Comparison of ENCODE assay signal across 10 mouse cellular contexts in the genomic region with DNA sequence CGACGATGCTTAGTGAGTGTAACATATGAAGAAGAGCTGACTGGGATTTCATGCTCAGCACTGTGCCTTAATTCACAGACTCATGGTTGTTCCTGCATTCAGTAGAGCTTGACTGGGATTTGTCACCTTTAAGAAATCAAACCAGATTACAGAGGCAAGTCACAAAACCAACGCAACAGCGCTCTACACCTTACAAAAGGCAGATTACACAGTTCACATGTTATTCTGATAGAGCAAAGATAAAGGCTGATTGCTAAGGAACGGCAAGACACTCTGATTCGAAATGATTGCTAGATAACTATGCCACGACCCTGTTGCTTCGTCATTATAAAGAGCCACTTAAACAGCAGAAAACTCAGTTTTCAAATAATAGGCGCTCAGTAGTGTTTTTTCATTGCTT. TPM values are rescaled to one million over a fixed set of nuclear protein-coding genes. Genes with fewer than 3 reads are reported as not detected.
A peak's percentile ranks its signal among the peaks of the same experiment; 100 is the strongest.
DNase-seq lines count a peak whose midpoint lies in the region; ATAC-seq and TF ChIP-seq lines count a peak whose summit lies in the region.
"Had no signal": no experiment of that assay in that cellular context is flagged by ENCODE, and none has a peak within 500 bp of the region (broad histone marks: within the 10 kb centered on the region; RNA-seq: fewer than 3 reads in every experiment).

No protein-coding gene starts in this region.

- H3K4me2 ChIP-seq in forebrain, embryonic 14.5 days (ENCODE audit: low read length), result peak overlapping the region; percentile 31
- no peak overlapping the region for H3K4me2 ChIP-seq in forebrain, embryonic 12.5 days
- H3K4me2 ChIP-seq in kidney, embryonic 14.5 days (replicated peaks; ENCODE audit: low read depth, low read length), result peak overlapping the region; percentile 6; the same call in 1 of the 2 replicates
- H3K4me2 ChIP-seq in stomach, embryonic 16.5 days (ENCODE audit: low read depth, low read length), result peak overlapping the region; percentile 29; the same call in 1 of the 2 replicates

- no peak overlapping the region for H3K27ac ChIP-seq in forebrain, embryonic 14.5 days (ENCODE audit: low read depth, low read length)
- H3K27ac ChIP-seq in forebrain, embryonic 12.5 days, result no peak overlapping the region
- H3K27ac ChIP-seq in kidney, embryonic 14.5 days (ENCODE audit: low read depth, low read length), result no peak overlapping the region
- peak overlapping the region; percentile 25; the same call in 1 of the 2 replicates for H3K27ac ChIP-seq in spleen, adult 2 months (ENCODE audit: insufficient read depth, low read length)
- H3K27ac ChIP-seq in stomach, embryonic 16.5 days (ENCODE audit: low read length), result no peak overlapping the region

- H3K4me3 ChIP-seq in forebrain, embryonic 14.5 days (ENCODE audit: low read depth, low read length), result peak overlapping the region; percentile 18
- H3K4me3 ChIP-seq in forebrain, embryonic 12.5 days (replicated peaks), result no peak overlapping the region
- no peak overlapping the region; the same call in 1 of the 2 replicates for H3K4me3 ChIP-seq in kidney, embryonic 14.5 days (ENCODE audit: low read length)
- peak overlapping the region; percentile 39 for H3K4me3 ChIP-seq in spleen, adult 2 months (ENCODE audit: extremely low read depth, insufficient read depth, insufficient read length)
- H3K4me3 ChIP-seq in stomach, embryonic 16.5 days (replicated peaks; ENCODE audit: low read length), result peak overlapping the region; percentile 13; the same call in 1 of the 2 replicates

- ATAC-seq in forebrain, embryonic 14.5 days, result no peak
- no peak for ATAC-seq in forebrain, embryonic 12.5 days (ENCODE audit: low FRiP score)
- no peak for ATAC-seq in kidney, embryonic 14.5 days (ENCODE audit: low FRiP score, low TSS enrichment)
- no peak for ATAC-seq in stomach, embryonic 16.5 days (ENCODE audit: insufficient read depth, low FRiP score)
- no peak for ATAC-seq in erythroblast, adult 5-6 weeks (replicated peaks; ENCODE audit: low FRiP score, poor library complexity, severe bottlenecking)

- no peaks in the 10 kb centered on the region for H3K4me1 ChIP-seq in forebrain, embryonic 14.5 days (ENCODE audit: control insufficient read depth, insufficient read depth, low read length)
- H3K4me1 ChIP-seq in forebrain, embryonic 12.5 days, result peaks cover 4% of the 10 kb centered on the region; the same call in 1 of the 2 replicates
- no peaks in the 10 kb centered on the region for H3K4me1 ChIP-seq in kidney, embryonic 14.5 days (ENCODE audit: control insufficient read depth, insufficient read depth, low read length)
- peaks cover 2% of the 10 kb centered on the region for H3K4me1 ChIP-seq in spleen, adult 2 months (ENCODE audit: control insufficient read depth, insufficient read depth, insufficient read length)
- no peaks in the 10 kb centered on the region; the same call in 1 of the 2 replicates for H3K4me1 ChIP-seq in stomach, embryonic 16.5 days (ENCODE audit: control insufficient read depth, insufficient read depth, low read length)

- H3K36me3 ChIP-seq in forebrain, embryonic 14.5 days (ENCODE audit: control insufficient read depth, insufficient read depth, low read length), result no peaks in the 10 kb centered on the region
- no peaks in the 10 kb centered on the region for H3K36me3 ChIP-seq in forebrain, embryonic 12.5 days (replicated peaks)
- H3K36me3 ChIP-seq in kidney, embryonic 14.5 days (ENCODE audit: control insufficient read depth, insufficient read depth, low read length), result no peaks in the 10 kb centered on the region
- no peaks in the 10 kb centered on the region for H3K36me3 ChIP-seq in spleen, adult 2 months (ENCODE audit: control insufficient read depth, insufficient read depth, low read length)
- H3K36me3 ChIP-seq in stomach, embryonic 16.5 days (ENCODE audit: control insufficient read depth, insufficient read depth, low read length), result no peaks in the 10 kb centered on the region

- no peak for TF ChIP-seq POLR2A in spleen, adult 2 months (IDR thresholded peaks at IDR 0.05; ENCODE audit: low read depth, low read length)

- H3K9me3 ChIP-seq in forebrain, embryonic 14.5 days (replicated peaks; ENCODE audit: control insufficient read depth, low read length), result no peaks in the 10 kb centered on the region
- H3K9me3 ChIP-seq in forebrain, embryonic 12.5 days, result no peaks in the 10 kb centered on the region
- no peaks in the 10 kb centered on the region for H3K9me3 ChIP-seq in kidney, embryonic 14.5 days (ENCODE audit: control insufficient read depth, low read length)
- H3K9me3 ChIP-seq in stomach, embryonic 16.5 days (replicated peaks; ENCODE audit: control insufficient read depth, low read length), result no peaks in the 10 kb centered on the region

- TF ChIP-seq CTCF in spleen, adult 2 months (IDR thresholded peaks at IDR 0.05; ENCODE audit: extremely low read depth, insufficient read depth, insufficient read length, insufficient replicate concordance), result no peak

- no peak overlapping the region for H3K9ac ChIP-seq in forebrain, embryonic 14.5 days (ENCODE audit: low read length)
- no peak overlapping the region for H3K9ac ChIP-seq in forebrain, embryonic 12.5 days
- H3K9ac ChIP-seq in kidney, embryonic 14.5 days (ENCODE audit: low read depth, low read length), result no peak overlapping the region
- no peak overlapping the region for H3K9ac ChIP-seq in stomach, embryonic 16.5 days (ENCODE audit: low read length)

- no peak for DNase-seq in forebrain, embryonic 14.5 days (ENCODE audit: low spot score)
- DNase-seq in kidney, postnatal 10 days, result no peak
- DNase-seq in spleen, adult 2 months (ENCODE audit: low read depth in 1 of 2, low spot score in 2 of 2), result no peak
- DNase-seq in spleen, postnatal 14 days (ENCODE audit: low spot score in 2 of 2), result no peak
- DNase-seq: B cell, adult 2 months; layer of hippocampus, postnatal 36 days had no signal

- 53% methylated on average over 9 of the region's 9 CpGs for WGBS in forebrain, embryonic 14.5 days
- WGBS in forebrain, embryonic 12.5 days, result 45% methylated on average over 9 of the region's 9 CpGs
- WGBS in kidney, embryonic 14.5 days, result 80% methylated on average over 9 of the region's 9 CpGs
- 15% methylated on average over 9 of the region's 9 CpGs for WGBS in spleen, adult 2 months
- 63% methylated on average over 9 of the region's 9 CpGs for WGBS in stomach, embryonic 16.5 days

- H3K27me3 ChIP-seq in forebrain, embryonic 14.5 days (replicated peaks; ENCODE audit: control insufficient read depth, insufficient read depth, low read length), result no peaks in the 10 kb centered on the region
- 0 out of 2 replicates have a peak, but pooled peaks cover 8% of the 10 kb centered on the region for H3K27me3 ChIP-seq in forebrain, embryonic 12.5 days
- no peaks in the 10 kb centered on the region for H3K27me3 ChIP-seq in kidney, embryonic 14.5 days (ENCODE audit: control insufficient read depth, insufficient read depth, low read length)
- H3K27me3 ChIP-seq in spleen, adult 2 months (ENCODE audit: control insufficient read depth, insufficient read depth, low read length), result no peaks in the 10 kb centered on the region; the same call in 1 of the 2 replicates
- no peaks in the 10 kb centered on the region for H3K27me3 ChIP-seq in stomach, embryonic 16.5 days (ENCODE audit: control insufficient read depth, insufficient read depth, low read length)

RNA-seq across cellular contexts. Expression of gene Mef2c, which starts 24.1 kb away (rescaled TPM):
- 99.4 and 180 TPM in 2 replicates for polyA plus RNA-seq in forebrain, embryonic 14.5 days (2014; fragmentation: Nextera tagmentation; extraction: Ambion mirVana)
- 29.4 and 33.3 TPM in 2 replicates for polyA plus RNA-seq in forebrain, embryonic 12.5 days (2016; fragmentation: Nextera tagmentation; extraction: Ambion mirVana)
- polyA plus RNA-seq in kidney, embryonic 14.5 days (2014; fragmentation: Nextera tagmentation; extraction: Ambion mirVana), result 54.8 and 56.7 TPM in 2 replicates
- 59.4 and 99.8 TPM in 2 replicates for polyA plus RNA-seq in spleen, adult 2 months (2012; rRNA removed)
- 37.7 and 51.9 TPM in 2 replicates for polyA plus RNA-seq in stomach, embryonic 16.5 days (2015; fragmentation: Nextera tagmentation; extraction: Ambion mirVana)
- total RNA-seq in erythroblast, adult 5-6 weeks (2015; ENCODE audit: low replicate concordance), result 12.7 and 24.4 TPM in 2 replicates
- 7.5 and 14.1 TPM in 2 replicates for total RNA-seq in erythroblast, adult 5-6 weeks (2017; ENCODE audit: low replicate concordance)

Comparison
In these comparisons a context has a peak if more than half of its experiments do, and no peak if none do; other contexts are left out.
1. H3K4me3 ChIP-seq: peak in forebrain, embryonic 14.5 days (single experiment), spleen, adult 2 months (single experiment) and stomach, embryonic 16.5 days (single experiment); none in forebrain, embryonic 12.5 days (single experiment) and kidney, embryonic 14.5 days (single experiment).